ENCODE assay signal across 8 mouse cellular contexts in genomic region chr17:36020191-36021073, GRCm38 (mm10). TPM values are rescaled to one million over a fixed set of nuclear protein-coding genes. Genes with fewer than 3 reads are reported as not detected.
DNase-seq lines count a peak whose midpoint lies in the region; ATAC-seq and TF ChIP-seq lines count a peak whose summit lies in the region.

Gene H2-T24, minus strand, starts transcription at chr17:36020560.

- H3K4me1 ChIP-seq in stomach, postnatal 0 days (replicated peaks; ENCODE audit: control insufficient read depth, insufficient read depth): no peaks in the 10 kb centered on the region

- no peak within 1 kb of the TSS for H3K9ac ChIP-seq in stomach, postnatal 0 days (ENCODE audit: low read length)

- H3K36me3 ChIP-seq in stomach, postnatal 0 days (ENCODE audit: control insufficient read depth, insufficient read depth, low read length): no peaks in the 10 kb centered on the region

- no peaks in the 10 kb centered on the region for H3K9me3 ChIP-seq in stomach, postnatal 0 days (ENCODE audit: control insufficient read depth, low read length)

- peak; percentile 78 for ATAC-seq in megakaryocyte-erythroid progenitor cell, adult 5-6 weeks (replicated peaks; ENCODE audit: low FRiP score, low TSS enrichment, poor library complexity, severe bottlenecking)
- peak; percentile 72 for ATAC-seq in stomach, postnatal 0 days (ENCODE audit: low FRiP score, low TSS enrichment)

- H3K27ac ChIP-seq in stomach, postnatal 0 days (replicated peaks): peak within 1 kb of the TSS; percentile 9

- 29% methylated on average over 15 of the region's 15 CpGs for WGBS in stomach, postnatal 0 days

- H3K4me3 ChIP-seq in stomach, postnatal 0 days (ENCODE audit: low read depth, low read length): no peak within 1 kb of the TSS; the same call in 1 of the 2 replicates

- peak within 1 kb of the TSS; percentile 38 for H3K4me2 ChIP-seq in stomach, postnatal 0 days (replicated peaks; ENCODE audit: low read depth)

- intact Hi-C loops in heart, postnatal 10 days (cut with DNase I): no loop called here

- DNase-seq in right cerebral cortex, postnatal 25 days: peak; percentile 38
- DNase-seq in right cerebral cortex, postnatal 36 days (ENCODE audit: low spot score in 2 of 2): no peak
- DNase-seq in embryo, embryonic 9.5 days (ENCODE audit: extremely low spot score): peak; percentile 37
- DNase-seq in heart, postnatal 10 days: peak; percentile 79 to 80
- peak; percentile 77 to 87 for DNase-seq in kidney, postnatal 4 days
- peak; percentile 60 for DNase-seq in stomach, postnatal 0 days (ENCODE audit: low spot score)
- no peak for DNase-seq in right cerebral cortex, postnatal 4 days

- TF ChIP-seq CTCF in stomach, postnatal 0 days (IDR thresholded peaks at IDR 0.05; ENCODE audit: low read depth): peak; percentile 50

- no peak for TF ChIP-seq EP300 in stomach, postnatal 0 days (optimal IDR thresholded peaks at IDR 0.05)

- H3K27me3 ChIP-seq in stomach, postnatal 0 days (ENCODE audit: control insufficient read depth, insufficient read depth, low read length): no peaks in the 10 kb centered on the region

RNA-seq across cellular contexts. Expression of gene H2-T24, which starts in this region (rescaled TPM):
- 1 to 10 TPM; 2.2 to 3.3 TPM for total RNA-seq in heart, postnatal 10 days (2021)
- 6.8 and 10.1 TPM in 2 replicates for total RNA-seq in megakaryocyte-erythroid progenitor cell, adult 5-6 weeks (2014; fragmentation: Nextera tagmentation)
- 25.5 and 35.1 TPM in 2 replicates for total RNA-seq in megakaryocyte-erythroid progenitor cell, adult 5-6 weeks (2017)
- polyA plus RNA-seq in stomach, postnatal 0 days (2015; fragmentation: Nextera tagmentation; extraction: Ambion mirVana): 1.0 and 1.1 TPM in 2 replicates

Comparison
In these comparisons a context has a peak if more than half of its experiments do, and no peak if none do; other contexts are left out.
1. DNase-seq: peak in right cerebral cortex, postnatal 25 days (single experiment), embryo, embryonic 9.5 days (single experiment), heart, postnatal 10 days (2 of 2), kidney, postnatal 4 days (2 of 2) and stomach, postnatal 0 days (single experiment); none in right cerebral cortex, postnatal 36 days (0 of 2) and right cerebral cortex, postnatal 4 days (single experiment).